Mouse (Mus musculus) cerebellum, adult 18-20 months (tissue): ENCODE measurements around the gene Ptcra.

ENCODE experiments used
- DNase-seq, 2 experiments: peaks; one replicate each; pipeline ENCODE4 v3.0.0; 2021

Ptcra gene

DNA sequence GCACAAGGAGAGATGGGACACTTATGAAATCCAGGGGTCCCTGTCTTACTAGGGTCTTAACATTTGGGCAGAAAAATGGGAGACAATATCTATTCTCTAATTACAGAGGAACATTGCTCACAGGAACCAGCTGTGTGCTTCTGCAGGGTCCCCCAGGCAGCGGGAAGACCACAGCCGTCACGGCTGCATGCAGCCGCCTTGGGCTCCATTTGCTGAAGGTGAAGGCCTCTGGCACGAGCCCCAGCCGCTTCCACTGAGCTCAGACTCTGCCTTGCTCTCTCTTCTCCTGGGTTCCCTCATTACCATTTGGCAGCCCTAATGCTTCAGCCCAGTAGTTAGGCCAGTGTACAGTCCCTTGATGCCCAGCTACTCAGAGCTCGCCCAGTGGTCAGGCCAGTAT, 42.4 kb downstream of the Ptcra start:
- no peak for DNase-seq

DNA sequence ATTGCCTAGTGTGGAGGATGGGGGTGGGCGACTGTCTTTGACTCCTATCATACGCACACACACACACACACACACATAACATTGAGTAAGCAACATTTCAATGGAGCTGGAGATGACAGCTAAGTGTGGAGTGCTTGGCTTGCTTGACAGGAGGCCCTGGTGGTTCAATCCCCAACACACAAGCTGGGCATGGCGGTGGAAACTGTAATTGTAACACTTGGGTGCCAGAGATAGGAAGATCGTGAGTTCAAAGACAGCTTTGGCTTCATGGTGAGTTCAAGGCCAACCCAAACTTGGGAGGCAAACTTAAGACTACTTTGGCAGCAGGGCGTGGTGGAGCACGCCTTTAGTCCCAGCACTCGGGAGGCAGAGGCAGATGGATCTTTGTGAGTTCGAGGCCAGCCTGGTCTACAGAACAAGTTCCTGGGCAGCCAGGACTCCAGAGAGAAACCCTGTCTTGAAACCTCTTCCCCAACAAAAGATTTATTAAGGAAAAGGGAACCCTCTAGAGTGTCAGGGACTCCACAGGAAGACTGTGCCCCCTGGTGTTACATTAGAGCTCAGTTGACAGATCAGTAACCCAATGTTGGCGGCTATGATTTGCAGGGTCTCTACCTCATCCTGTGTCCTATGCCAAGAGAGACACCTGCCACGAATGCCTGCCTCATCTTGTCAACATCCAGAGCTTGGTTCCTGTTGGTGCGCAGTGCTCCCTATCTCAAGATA, 48.6 kb downstream of the Ptcra start:
- DNase-seq = peak in 1 of 2 experiments; percentile 39

DNA sequence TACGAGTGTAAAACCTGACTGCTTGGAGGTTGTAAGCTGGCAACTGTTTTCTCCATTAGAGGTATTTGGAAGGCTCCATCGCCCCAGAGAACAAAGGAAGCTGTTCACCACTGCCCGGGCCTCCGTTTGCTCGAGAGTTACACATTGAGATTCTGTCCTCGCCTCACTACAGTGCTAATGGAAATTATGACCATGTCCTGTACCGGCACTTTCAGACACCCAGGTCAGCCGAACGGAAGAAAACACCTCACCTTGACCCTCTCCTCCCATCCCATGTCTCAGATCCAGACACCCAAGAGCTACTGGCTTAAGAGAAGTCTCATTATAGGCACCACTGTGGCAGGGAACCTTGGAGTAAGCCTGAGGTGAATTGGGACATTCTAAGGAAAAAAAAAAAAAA, 49.7 kb downstream of the Ptcra start:
- no peak for DNase-seq

DNA sequence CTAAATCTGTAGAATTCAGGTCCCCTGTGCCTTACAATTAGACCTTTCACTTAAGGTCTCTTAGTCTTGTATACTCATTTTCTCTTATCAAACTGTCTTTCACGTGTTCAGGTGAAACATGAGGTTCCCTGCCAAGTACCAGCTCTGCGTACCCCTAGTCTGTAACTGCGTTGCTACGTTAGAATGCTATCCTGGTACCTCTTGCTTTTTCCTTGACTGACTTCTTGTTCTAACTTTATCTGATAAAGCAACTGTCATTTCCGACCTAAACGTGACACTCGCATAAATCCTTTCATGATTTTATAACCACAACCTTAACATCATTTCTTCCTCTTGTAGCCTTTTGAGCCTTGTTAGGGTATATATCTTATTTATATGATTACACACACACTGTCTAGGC, 51.1 kb downstream of the Ptcra start:
- DNase-seq = no peak

DNA sequence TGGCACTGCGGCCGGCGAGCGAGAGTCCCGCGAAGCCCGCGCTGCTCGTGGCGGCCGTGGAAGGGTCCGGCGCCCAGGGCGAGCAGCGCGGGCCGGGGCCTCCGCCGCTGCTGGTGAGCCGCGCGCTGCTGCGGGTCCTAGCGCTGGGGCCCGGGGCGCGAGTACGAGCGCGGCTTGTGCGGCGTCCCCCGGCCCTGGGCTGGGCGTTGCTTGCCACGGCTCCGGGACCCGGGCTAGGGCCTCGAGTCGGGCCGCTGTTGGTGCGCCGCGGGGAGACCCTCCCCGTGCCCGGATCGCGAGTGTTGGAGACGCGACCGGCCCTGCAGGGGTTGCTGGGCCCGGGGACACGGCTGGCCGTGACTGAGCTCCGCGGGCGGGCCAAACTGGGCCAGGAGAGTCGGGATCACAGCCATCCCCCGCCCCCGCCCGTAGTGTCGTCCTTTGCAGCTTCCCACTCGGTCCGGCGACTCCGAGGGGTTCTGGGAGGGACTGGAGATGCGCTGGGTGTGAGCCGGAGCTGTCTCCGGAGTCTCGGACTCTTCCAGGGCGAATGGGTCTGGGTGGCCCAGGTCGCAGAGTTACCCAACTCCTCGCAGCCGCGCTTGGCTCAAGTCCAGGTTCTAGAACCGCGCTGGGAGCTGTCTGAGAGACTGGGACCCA, 51.8 kb downstream of the Ptcra start:
- peak in 1 of 2 experiments; percentile 53 for DNase-seq

DNA sequence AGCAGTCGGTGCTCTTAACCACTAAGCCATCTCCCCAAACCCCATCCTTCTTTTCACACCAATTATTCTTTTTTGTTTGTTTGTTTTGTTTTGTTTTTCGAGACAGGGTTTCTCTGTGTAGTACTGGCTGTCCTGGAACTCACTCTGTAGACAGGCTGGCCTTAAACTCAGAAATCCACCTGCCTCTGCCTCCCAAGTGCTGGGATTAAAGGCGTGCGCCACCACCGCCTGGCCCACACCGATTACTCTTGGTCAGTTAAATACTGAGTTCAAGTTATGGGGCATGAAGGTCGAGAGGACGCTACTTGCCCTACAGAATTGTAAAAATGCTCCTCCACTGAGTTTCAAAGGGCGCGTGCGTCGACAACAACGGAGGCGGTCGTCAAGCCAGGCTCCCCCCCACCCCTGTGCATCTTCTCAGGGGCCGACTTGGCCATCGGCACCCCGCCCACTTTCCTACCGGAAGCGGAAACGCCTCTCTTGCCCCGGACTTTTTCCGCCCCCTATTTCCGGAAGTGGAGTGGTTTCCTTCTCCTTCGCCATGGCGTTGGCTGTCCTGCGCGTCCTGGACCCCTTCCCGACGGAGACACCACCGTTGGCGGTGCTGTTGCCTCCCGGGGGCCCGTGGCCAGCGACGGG, 52.4 kb downstream of the Ptcra start, which contains the start of gene Pex6:
Pex6 (plus strand) TSS at position 505 of the 639 bp plus-strand sequence.
- peak; percentile 93 to 95 for DNase-seq

DNA sequence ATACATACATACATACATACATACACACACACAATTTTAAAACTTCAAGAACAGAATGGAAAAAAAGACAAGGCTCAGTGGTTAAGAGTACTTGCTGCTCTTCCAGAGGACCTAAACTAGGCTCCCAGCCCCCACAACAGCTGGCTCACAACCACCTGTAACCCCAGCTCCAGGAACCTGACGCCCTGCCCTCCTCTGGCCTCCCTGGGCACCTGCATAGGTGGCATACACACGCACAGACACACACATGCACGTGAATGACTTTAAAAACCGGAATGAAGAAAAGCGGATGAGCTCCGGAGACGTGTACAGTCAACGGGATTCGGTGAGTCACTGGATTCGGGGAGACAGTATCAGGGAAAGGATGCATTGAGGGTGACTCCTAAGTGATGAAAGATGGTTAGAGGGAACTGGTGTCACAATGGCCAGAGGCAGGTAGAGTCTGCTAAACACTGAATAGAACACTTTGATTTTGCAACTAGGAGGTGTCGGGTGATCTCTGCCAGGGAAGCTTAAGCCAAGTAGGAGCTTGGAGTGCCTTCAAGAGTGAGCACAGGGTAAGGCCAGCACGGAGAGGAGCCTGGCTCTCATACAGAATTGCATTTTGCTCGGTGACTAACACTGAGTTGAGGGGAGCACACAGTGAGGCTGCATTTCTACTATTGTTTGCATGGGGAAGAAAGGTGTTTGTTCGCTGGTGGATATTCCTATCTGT, 57.0 kb downstream of the Ptcra start:
- no peak for DNase-seq
